Comparison of ENCODE assay signal across 8 mouse cellular contexts in the genomic region with DNA sequence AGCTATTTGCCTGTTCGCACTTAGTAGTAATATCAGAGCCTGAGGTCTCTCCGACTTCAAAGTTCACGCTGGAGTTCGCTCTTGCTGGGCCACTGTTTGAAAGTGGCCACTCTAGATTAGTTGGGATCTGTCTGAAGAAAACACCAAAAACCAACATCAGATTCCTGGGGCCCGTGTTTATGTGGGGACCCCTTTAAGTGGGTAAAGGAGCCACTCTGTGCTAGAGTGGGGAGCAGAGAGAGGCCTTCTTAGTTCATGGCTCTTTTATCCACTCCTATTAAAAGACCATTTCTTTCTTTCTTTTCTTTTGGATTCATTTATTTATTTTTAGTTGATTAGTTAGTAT. TPM values are rescaled to one million over a fixed set of nuclear protein-coding genes. Genes with fewer than 3 reads are reported as not detected.
DNase-seq lines count a peak whose midpoint lies in the region; ATAC-seq lines count a peak whose summit lies in the region.

No protein-coding gene starts in this region.

- H3K4me1 ChIP-seq in kidney, embryonic 14.5 days (ENCODE audit: control insufficient read depth, insufficient read depth, low read length), result no peaks in the 10 kb centered on the region
- peaks cover 3% of the 10 kb centered on the region; the same call in 1 of the 2 replicates for H3K4me1 ChIP-seq in brown adipose tissue, adult 24 weeks (ENCODE audit: control insufficient read depth, insufficient read depth, insufficient read length, low read length)
- H3K4me1 ChIP-seq in hindbrain, embryonic 15.5 days (replicated peaks), result peaks cover 32% of the 10 kb centered on the region
- H3K4me1 ChIP-seq in midbrain, embryonic 15.5 days, result peaks cover 24% of the 10 kb centered on the region

- peaks cover 9% of the 10 kb centered on the region; the same call in 1 of the 2 replicates for H3K36me3 ChIP-seq in kidney, embryonic 14.5 days (ENCODE audit: control insufficient read depth, insufficient read depth, low read length)
- H3K36me3 ChIP-seq in hindbrain, embryonic 15.5 days, result peaks cover 8% of the 10 kb centered on the region
- H3K36me3 ChIP-seq in midbrain, embryonic 15.5 days (replicated peaks), result peaks cover 19% of the 10 kb centered on the region

- peak overlapping the region; percentile 50 for H3K4me2 ChIP-seq in kidney, embryonic 14.5 days (replicated peaks; ENCODE audit: low read depth, low read length)
- H3K4me2 ChIP-seq in hindbrain, embryonic 15.5 days, result peak overlapping the region; percentile 70
- peak overlapping the region; percentile 73 for H3K4me2 ChIP-seq in midbrain, embryonic 15.5 days

- no peaks in the 10 kb centered on the region for H3K9me3 ChIP-seq in kidney, embryonic 14.5 days (ENCODE audit: control insufficient read depth, low read length)
- H3K9me3 ChIP-seq in hindbrain, embryonic 15.5 days, result no peaks in the 10 kb centered on the region
- no peaks in the 10 kb centered on the region for H3K9me3 ChIP-seq in midbrain, embryonic 15.5 days

- H3K9ac ChIP-seq in kidney, embryonic 14.5 days (ENCODE audit: low read depth, low read length), result peak overlapping the region; percentile 84
- H3K9ac ChIP-seq in hindbrain, embryonic 15.5 days, result peak overlapping the region; percentile 89
- peak overlapping the region; percentile 97 for H3K9ac ChIP-seq in midbrain, embryonic 15.5 days

- DNase-seq in kidney, postnatal 10 days, result no peak
- no peak for DNase-seq in urinary bladder, postnatal 4 days (ENCODE audit: low spot score in 2 of 2)
- no peak for DNase-seq in yolk sac, embryonic 10.5 days (ENCODE audit: low spot score)
- no peak for DNase-seq in left cerebral cortex, adult 18-20 months (ENCODE audit: low spot score in 2 of 2)

- no peak for ATAC-seq in kidney, embryonic 14.5 days (ENCODE audit: low FRiP score, low TSS enrichment)
- no peak for ATAC-seq in hindbrain, embryonic 15.5 days (ENCODE audit: low FRiP score, low read depth)
- no peak for ATAC-seq in midbrain, embryonic 15.5 days (replicated peaks)

- no peaks in the 10 kb centered on the region for H3K27me3 ChIP-seq in kidney, embryonic 14.5 days (ENCODE audit: control insufficient read depth, insufficient read depth, low read length)
- H3K27me3 ChIP-seq in hindbrain, embryonic 15.5 days, result no peaks in the 10 kb centered on the region
- H3K27me3 ChIP-seq in midbrain, embryonic 15.5 days (replicated peaks), result no peaks in the 10 kb centered on the region

- 4% methylated on average over 5 of the region's 5 CpGs for WGBS in kidney, embryonic 14.5 days
- 9% methylated on average over 5 of the region's 5 CpGs for WGBS in hindbrain, embryonic 15.5 days
- 8% methylated on average over 5 of the region's 5 CpGs for WGBS in midbrain, embryonic 15.5 days

- peak overlapping the region; percentile 75 for H3K4me3 ChIP-seq in kidney, embryonic 14.5 days (ENCODE audit: low read length)
- peak overlapping the region; percentile 95 for H3K4me3 ChIP-seq in brown adipose tissue, adult 24 weeks (ENCODE audit: insufficient read depth, low read depth, low read length)
- peak overlapping the region; percentile 75 for H3K4me3 ChIP-seq in hindbrain, embryonic 15.5 days
- peak overlapping the region; percentile 91 for H3K4me3 ChIP-seq in midbrain, embryonic 15.5 days

- peak overlapping the region; percentile 60; the same call in 1 of the 2 replicates for H3K27ac ChIP-seq in kidney, embryonic 14.5 days (ENCODE audit: low read depth, low read length)
- peak overlapping the region; percentile 71 for H3K27ac ChIP-seq in brown adipose tissue, adult 24 weeks (replicated peaks; ENCODE audit: low read depth, low read length)
- H3K27ac ChIP-seq in hindbrain, embryonic 15.5 days (replicated peaks), result peak overlapping the region; percentile 97
- peak overlapping the region; percentile 97 for H3K27ac ChIP-seq in midbrain, embryonic 15.5 days

RNA-seq across cellular contexts. Expression of a gene that starts 0.7 kb away (rescaled TPM):
- polyA plus RNA-seq in kidney, embryonic 14.5 days (2014; fragmentation: Nextera tagmentation; extraction: Ambion mirVana), result 87.1 and 91.7 TPM in 2 replicates
- 42.2 and 43.3 TPM in 2 replicates for polyA plus RNA-seq in brown adipose tissue, adult 24 weeks (2012; ENCODE audit: insufficient read depth, insufficient read length, missing spikeins)
- 136 and 142 TPM in 2 replicates for polyA plus RNA-seq in hindbrain, embryonic 15.5 days (2015; fragmentation: Nextera tagmentation; extraction: Ambion mirVana)
- 138 and 141 TPM in 2 replicates for polyA plus RNA-seq in midbrain, embryonic 15.5 days (2015; fragmentation: Nextera tagmentation; extraction: Ambion mirVana)
- 10 to 100 TPM; 77.1 to 84.5 TPM for total RNA-seq in left cerebral cortex, adult 18-20 months (2021)

RNA-seq across cellular contexts. Expression of a gene that starts 12.0 kb away (rescaled TPM):
- 49.2 and 58.4 TPM in 2 replicates for polyA plus RNA-seq in kidney, embryonic 14.5 days (2014; fragmentation: Nextera tagmentation; extraction: Ambion mirVana)
- polyA plus RNA-seq in brown adipose tissue, adult 24 weeks (2012; ENCODE audit: insufficient read depth, insufficient read length, missing spikeins), result 80.7 and 86.3 TPM in 2 replicates
- polyA plus RNA-seq in hindbrain, embryonic 15.5 days (2015; fragmentation: Nextera tagmentation; extraction: Ambion mirVana), result 22.5 and 27.3 TPM in 2 replicates
- polyA plus RNA-seq in midbrain, embryonic 15.5 days (2015; fragmentation: Nextera tagmentation; extraction: Ambion mirVana), result 17.3 and 17.4 TPM in 2 replicates
- total RNA-seq in left cerebral cortex, adult 18-20 months (2021), result 10 to 100 TPM; 28.1 to 29.8 TPM

RNA-seq across cellular contexts. Expression of a gene that starts 22.2 kb away (rescaled TPM):
- polyA plus RNA-seq in kidney, embryonic 14.5 days (2014; fragmentation: Nextera tagmentation; extraction: Ambion mirVana), result 55.2 and 77.6 TPM in 2 replicates
- 23.8 and 27.0 TPM in 2 replicates for polyA plus RNA-seq in brown adipose tissue, adult 24 weeks (2012; ENCODE audit: insufficient read depth, insufficient read length, missing spikeins)
- polyA plus RNA-seq in hindbrain, embryonic 15.5 days (2015; fragmentation: Nextera tagmentation; extraction: Ambion mirVana), result 74.1 and 76.9 TPM in 2 replicates
- polyA plus RNA-seq in midbrain, embryonic 15.5 days (2015; fragmentation: Nextera tagmentation; extraction: Ambion mirVana), result 82.3 and 82.9 TPM in 2 replicates
- total RNA-seq in left cerebral cortex, adult 18-20 months (2021), result 10 to 100 TPM; 70.9 to 73.2 TPM
